Comparison of ENCODE assay signal across 18 mouse cellular contexts in genomic region chr12:116383101-116383500, GRCm38 (mm10). TPM values are rescaled to one million over a fixed set of nuclear protein-coding genes. Genes with fewer than 3 reads are reported as not detected.
A peak's percentile ranks its signal among the peaks of the same experiment; 100 is the strongest.
DNase-seq lines count a peak whose midpoint lies in the region; ATAC-seq and TF ChIP-seq lines count a peak whose summit lies in the region.
"Had no signal": no experiment of that assay in that cellular context is flagged by ENCODE, and none has a peak within 500 bp of the region (broad histone marks: within the 10 kb centered on the region; RNA-seq: fewer than 3 reads in every experiment).

No protein-coding gene starts in this region.

- peaks cover 14% of the 10 kb centered on the region for H3K36me3 ChIP-seq in forebrain, embryonic 13.5 days (ENCODE audit: poor library complexity, severe bottlenecking)
- H3K36me3 ChIP-seq: forebrain, embryonic 10.5 days had no signal

- no peaks in the 10 kb centered on the region for H3K9me3 ChIP-seq in forebrain, embryonic 13.5 days (replicated peaks)
- H3K9me3 ChIP-seq: embryonic facial prominence, embryonic 10.5 days; forebrain, embryonic 10.5 days; forebrain, embryonic 15.5 days; heart, embryonic 13.5 days; hindbrain, embryonic 15.5 days had no signal

- TF ChIP-seq CTCF in cerebellum, adult 2 months (IDR thresholded peaks at IDR 0.05; ENCODE audit: borderline replicate concordance, insufficient read depth, low read depth, low read length), result no peak

- H3K9ac ChIP-seq in forebrain, embryonic 13.5 days, result no peak overlapping the region
- H3K9ac ChIP-seq: forebrain, embryonic 15.5 days; heart, embryonic 13.5 days; hindbrain, embryonic 15.5 days had no signal

- H3K27me3 ChIP-seq in cerebellum, adult 2 months (ENCODE audit: control insufficient read depth, insufficient read depth, low read length), result no peaks in the 10 kb centered on the region; the same call in 1 of the 2 replicates
- no peaks in the 10 kb centered on the region for H3K27me3 ChIP-seq in forebrain, embryonic 13.5 days
- H3K27me3 ChIP-seq: forebrain, embryonic 15.5 days; heart, embryonic 13.5 days; hindbrain, embryonic 15.5 days had no signal

- DNase-seq in cerebellum, adult 11 months, result peak; percentile 12
- no peak for DNase-seq in cerebellum, adult 8-10 months
- peak; percentile 35 to 69 for DNase-seq in cerebellum, adult 2 months
- DNase-seq in cerebellum, postnatal 14 days, result peak; percentile 17 to 69
- DNase-seq in lung, postnatal 14 days, result no peak
- no peak for DNase-seq in thymus, postnatal 36 days
- DNase-seq: adrenal gland, postnatal 10 days; gastrocnemius, postnatal 36 days; heart, adult 11 months; heart, postnatal 36 days had no signal

- 11% methylated on average over 2 of the region's 2 CpGs for WGBS in cerebellum, adult 2 months
- 86% methylated on average over 2 of the region's 2 CpGs for WGBS in forebrain, embryonic 13.5 days

- no peak for ATAC-seq in forebrain, embryonic 13.5 days
- ATAC-seq: forebrain, embryonic 15.5 days; intestine, embryonic 16.5 days had no signal

- H3K4me2 ChIP-seq in forebrain, embryonic 13.5 days, result no peak overlapping the region
- H3K4me2 ChIP-seq: forebrain, embryonic 15.5 days; heart, embryonic 13.5 days; hindbrain, embryonic 15.5 days had no signal

- no peak for TF ChIP-seq POLR2A in cerebellum, adult 2 months (IDR thresholded peaks at IDR 0.05; ENCODE audit: borderline replicate concordance, insufficient read depth, low read length)

- H3K4me1 ChIP-seq in cerebellum, adult 2 months (ENCODE audit: control insufficient read depth, insufficient read depth, low read length), result peaks cover 2% of the 10 kb centered on the region; the same call in 1 of the 2 replicates
- H3K4me1 ChIP-seq in forebrain, embryonic 13.5 days, result no peaks in the 10 kb centered on the region
- H3K4me1 ChIP-seq: embryonic facial prominence, embryonic 10.5 days; forebrain, embryonic 10.5 days; forebrain, embryonic 15.5 days; hindbrain, embryonic 15.5 days had no signal

- no peak overlapping the region for H3K27ac ChIP-seq in cerebellum, adult 2 months (ENCODE audit: insufficient read depth, low read length)
- no peak overlapping the region for H3K27ac ChIP-seq in forebrain, embryonic 13.5 days
- H3K27ac ChIP-seq: embryonic facial prominence, embryonic 10.5 days; forebrain, embryonic 10.5 days; forebrain, embryonic 15.5 days; heart, embryonic 13.5 days; hindbrain, embryonic 15.5 days had no signal

- H3K4me3 ChIP-seq in cerebellum, adult 2 months (replicated peaks; ENCODE audit: insufficient read depth, low read depth, low read length), result no peak overlapping the region
- H3K4me3 ChIP-seq in forebrain, embryonic 13.5 days, result no peak overlapping the region
- H3K4me3 ChIP-seq: embryonic facial prominence, embryonic 10.5 days; erythroblast, embryonic 14.5 days; forebrain, embryonic 10.5 days; forebrain, embryonic 15.5 days; heart, embryonic 13.5 days; hindbrain, embryonic 15.5 days had no signal

RNA-seq across cellular contexts. Expression of gene Ncapg2, which starts 22.1 kb away (rescaled TPM):
- 3.7 and 4.1 TPM in 2 replicates for polyA plus RNA-seq in cerebellum, adult 2 months (2012; rRNA removed)
- polyA plus RNA-seq in forebrain, embryonic 13.5 days (2015; fragmentation: Nextera tagmentation; extraction: Ambion mirVana), result 30.7 and 39.1 TPM in 2 replicates

Comparison
In these comparisons a context has a peak if more than half of its experiments do, and no peak if none do; other contexts are left out.
1. DNase-seq: peak in cerebellum, adult 11 months (single experiment), cerebellum, adult 2 months (2 of 2) and cerebellum, postnatal 14 days (2 of 2); none in cerebellum, adult 8-10 months (single experiment), lung, postnatal 14 days (single experiment) and thymus, postnatal 36 days (0 of 2).